Mouse (Mus musculus) lung, postnatal 14 days (tissue): ENCODE data around the gene 1700029H14Rik.

ENCODE experiments used
- DNase-seq: peaks from one replicate; pipeline ENCODE4 v3.0.0; 2021

Gene 1700029H14Rik

DNA sequence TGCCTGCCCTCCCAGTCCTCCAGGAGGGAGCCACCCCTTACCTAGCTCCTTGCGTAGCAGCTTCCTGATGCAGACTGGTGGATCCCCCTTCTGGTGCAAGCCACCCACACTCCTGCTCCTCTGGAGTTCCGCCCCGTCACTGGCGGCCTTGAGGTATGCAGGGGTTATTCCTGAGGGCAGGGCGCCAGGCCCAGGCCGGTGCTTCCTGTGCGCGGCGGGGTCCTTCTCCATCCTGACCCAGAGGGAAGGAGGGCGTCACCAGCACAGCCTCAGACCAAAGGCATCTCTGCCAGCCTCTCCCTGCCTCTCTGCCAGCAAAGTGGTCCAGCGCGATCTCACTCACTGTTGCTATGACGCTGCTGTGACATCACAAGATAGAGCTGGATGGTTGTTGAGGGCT lies at the start of gene 1700029H14Rik:
Gene 1700029H14Rik (minus strand): TSS at position 344 of the 400 bp plus-strand sequence.
- DNase-seq, result peak; percentile 24

DNA sequence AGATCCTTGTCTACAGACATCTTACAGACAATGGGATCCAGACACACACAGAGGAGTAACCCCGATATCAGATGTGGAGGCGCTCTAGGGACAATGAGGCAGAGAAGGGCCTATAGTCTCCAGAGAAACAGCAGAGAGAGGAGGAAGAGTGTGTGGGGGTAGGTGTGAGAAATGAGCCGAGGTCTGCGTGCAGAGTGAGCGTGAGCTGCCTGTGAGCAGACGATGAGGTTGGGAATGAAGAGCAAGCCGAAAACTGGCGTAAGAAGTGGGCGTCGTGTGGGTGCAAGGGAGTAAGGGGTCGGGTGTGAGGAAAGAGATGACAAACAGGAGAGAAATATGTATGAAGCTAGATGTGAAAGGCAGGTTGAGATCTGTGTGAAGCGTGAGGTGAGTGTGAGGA lies 49.4 kb upstream of the 1700029H14Rik start:
- DNase-seq, result no peak

DNA sequence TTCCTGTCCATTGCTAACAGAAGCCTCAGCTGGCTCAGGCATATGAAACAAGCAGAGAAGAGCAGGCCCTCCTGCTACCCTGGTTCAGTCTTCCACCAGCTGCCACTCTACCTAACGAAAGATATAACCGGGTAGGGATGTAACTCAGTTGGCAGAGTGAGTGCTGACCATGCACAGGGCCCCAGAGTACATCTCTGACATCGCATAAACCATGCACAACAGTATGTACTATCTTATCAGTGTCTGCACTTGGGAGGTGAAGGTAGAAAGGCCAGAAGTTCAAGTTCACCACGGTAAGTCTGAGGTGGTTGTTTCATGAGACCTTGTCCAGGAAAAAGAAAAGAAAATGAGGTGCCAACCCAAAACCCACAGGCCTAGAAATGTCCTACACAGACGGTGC lies 47.7 kb upstream of the 1700029H14Rik start:
- DNase-seq, result no peak

DNA sequence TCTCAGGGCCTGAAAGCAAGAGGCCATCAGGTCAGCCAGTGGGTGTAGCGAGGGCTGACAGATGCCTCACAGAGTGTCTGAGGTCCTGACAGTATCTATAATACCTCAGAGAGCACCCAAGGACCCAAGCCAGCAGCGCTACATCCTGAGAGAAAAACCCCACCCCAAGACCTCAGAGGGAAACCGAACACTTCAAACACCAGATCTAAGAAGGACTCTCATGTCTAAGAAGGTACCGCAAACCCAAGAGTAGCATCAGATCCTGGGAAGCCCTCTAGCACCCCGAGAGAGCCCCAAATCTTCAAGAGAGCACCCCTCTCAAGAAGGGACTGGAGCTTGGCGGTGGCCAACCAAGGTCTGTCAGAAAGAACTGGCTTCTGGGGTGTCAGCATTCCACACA lies 46.7 kb upstream of the 1700029H14Rik start:
- no peak for DNase-seq

DNA sequence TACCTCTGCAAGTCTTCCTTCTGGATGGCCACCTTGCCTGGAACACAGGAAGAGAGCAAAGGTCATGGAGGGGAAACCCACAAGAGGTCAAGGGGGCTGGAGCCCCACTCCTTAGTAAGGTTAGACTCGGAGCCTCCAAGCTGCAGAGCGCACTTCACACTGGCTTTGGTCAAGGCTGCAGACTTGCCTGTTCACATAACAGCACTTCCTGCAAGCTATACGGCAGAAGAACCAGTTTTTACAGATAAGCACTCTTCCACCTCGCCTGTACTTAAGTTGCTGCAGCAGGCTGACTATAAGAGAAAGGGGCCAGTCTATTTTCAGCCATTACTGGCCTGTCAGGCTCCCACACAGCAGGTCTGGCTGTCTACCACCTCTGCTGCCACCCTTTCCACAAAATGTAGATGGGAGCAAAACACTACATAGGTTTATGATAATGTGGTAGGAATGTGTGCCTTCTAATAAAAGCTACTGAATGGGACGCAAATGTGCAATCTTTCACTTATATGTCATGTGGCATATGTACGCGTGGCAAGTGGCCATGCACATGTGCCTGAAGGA lies 43.7 kb upstream of the 1700029H14Rik start:
- DNase-seq, result no peak

DNA sequence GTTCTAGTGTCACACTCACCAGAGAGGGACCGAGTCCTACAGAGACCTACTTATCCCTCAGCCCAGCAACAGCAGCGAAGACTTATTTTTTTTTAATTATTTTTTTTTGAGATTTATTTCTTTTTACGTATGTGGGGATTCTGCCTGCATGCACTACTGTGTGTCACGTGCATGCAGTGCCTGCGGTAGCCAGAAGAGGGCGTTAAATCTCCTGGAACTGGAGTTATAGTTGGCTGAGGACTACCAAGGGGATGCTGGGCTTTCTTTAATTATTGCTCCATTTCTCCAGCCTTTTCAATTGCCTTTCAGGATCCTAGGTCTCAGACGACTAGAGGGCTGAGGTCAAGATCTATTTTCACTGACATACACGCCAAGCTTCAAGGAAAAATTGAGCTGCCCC lies 40.4 kb upstream of the 1700029H14Rik start:
- DNase-seq, result peak; percentile 60

DNA sequence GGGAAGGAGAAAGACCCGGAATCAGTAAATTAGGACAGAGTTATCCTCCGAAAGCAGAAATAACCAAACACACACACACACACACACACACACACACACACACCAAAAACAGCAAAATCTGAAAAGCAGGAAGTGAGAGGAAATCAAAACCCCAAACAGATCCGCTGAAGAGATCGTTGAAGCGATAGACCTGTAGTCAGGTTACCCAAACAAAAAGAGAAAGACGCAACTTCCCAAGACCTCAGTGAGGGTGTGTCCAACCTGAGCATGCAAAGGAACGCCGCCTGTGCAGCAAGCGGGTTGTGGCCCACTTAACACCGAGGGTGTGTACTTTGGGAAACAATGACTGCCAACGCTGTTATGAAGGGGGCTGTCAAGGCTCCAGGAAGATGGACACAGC lies 38.9 kb upstream of the 1700029H14Rik start:
- peak; percentile 47 for DNase-seq

DNA sequence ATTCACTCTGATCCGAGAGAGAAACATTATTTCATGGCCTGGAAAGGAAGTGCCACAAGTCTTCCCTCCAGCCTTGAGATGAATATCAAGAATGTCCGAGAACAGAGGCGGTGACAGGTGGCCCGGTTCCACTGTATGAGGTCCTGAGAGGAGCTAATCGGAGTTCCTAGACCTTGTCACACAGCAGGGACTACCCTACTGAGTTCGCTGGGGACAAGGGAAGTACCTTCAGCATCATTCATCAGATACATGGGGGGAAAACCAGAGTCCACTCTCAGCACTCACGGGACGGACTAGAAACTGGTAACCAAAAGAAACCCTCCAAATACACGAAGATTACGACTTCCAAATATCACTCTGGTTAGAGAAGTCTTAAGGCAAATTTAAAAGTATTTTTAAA lies 38.5 kb upstream of the 1700029H14Rik start:
- DNase-seq, result no peak

DNA sequence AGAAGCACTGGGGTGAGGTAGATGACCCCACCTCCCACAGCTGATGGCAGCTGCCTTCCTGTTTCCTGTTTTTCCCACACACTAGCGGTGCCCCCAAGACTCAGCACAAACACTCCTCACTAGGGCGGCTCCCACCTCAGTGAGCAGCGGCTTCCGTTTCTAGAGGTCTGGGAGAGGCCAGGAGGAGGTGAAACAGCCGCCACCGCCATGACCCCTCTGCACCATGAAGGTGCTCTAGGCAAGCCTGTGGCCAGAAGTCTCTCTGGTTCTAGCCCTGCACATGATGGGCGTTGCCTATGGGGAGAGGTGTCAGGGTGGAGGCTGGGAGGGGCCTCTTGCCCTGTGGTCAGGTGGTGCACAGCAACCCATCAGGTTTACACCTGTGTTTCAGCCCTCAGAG lies 37.9 kb upstream of the 1700029H14Rik start:
- peak; percentile 59 for DNase-seq

DNA sequence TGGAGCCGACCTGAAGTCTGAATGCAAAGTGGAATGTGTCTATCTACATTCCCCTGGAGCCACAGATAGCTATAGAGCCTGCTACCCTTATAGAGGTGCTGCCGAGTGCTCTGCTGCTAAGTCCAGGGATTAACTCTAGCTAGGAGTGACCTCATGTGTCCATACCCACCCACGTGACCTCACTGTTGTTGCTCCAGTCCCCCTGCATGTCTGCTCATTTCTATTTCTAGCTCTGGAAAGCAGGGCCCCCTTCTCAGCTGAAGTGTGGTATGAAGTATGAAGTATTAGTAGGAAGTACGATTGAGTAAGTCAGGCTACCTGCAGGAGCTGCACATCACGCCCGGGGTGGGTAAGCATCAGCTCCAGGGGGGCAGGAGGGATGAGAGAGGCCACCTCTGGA lies 35.5 kb upstream of the 1700029H14Rik start:
- no peak for DNase-seq

DNA sequence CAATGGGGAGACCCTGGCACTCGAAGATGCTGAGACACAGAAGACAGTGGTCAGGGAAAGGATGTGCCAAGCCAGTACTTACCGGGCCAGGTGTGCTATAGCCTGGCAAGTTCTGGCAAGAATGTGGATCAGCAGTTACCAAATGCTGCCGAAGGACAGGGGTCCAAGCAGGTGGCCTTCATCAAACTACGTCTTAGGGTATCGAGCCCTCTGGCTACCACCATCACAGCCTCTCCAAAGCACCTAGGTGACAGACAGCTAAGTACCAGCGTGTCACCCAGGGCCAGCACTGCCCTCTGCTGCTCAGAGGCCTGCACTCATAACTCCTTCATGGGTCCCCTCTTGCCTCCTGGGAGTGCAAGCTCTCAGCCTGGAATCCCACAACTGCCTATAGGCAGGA lies 33.6 kb upstream of the 1700029H14Rik start:
- DNase-seq, result no peak

DNA sequence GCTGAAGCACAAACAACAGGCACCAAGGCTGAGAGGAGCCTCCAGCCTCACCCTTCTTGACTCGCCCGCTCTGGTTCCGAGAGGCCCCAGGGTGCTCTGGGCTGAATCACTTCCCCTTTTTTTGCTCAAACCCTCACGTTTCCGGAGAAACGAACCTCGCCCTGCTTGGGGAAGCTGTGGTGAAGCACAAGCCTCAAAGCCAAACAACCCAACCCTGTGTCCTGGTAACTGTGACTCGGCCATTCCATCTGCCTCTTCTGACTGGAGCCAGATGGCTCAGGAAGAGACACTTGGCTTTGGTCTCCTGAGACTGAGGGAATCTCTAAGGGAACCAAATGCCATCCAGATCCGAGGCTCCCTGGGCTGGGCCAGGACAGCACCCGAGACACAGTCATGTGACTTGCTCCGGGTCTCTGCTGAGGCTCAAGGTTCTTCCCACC lies 32.6 kb upstream of the 1700029H14Rik start:
- peak; percentile 40 for DNase-seq

DNA sequence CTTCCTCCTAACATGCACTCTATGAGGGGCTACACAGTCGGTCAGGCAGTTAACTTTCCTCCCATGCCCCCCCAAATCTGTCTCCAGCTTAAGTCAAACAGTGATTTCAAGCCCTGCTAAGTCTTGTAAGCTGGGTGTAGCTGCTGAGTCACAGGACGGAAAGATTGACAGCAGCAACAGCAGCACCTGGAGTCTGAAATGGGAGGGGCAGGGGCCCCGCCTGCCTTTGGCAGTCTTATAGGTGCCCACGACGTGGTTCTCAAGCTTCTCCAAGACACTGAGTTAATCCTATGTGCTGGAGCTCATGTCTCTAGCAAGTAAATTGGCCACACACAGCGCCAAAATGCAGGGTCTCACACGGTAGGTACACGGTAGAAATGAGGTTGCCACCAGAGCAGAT lies 31.1 kb upstream of the 1700029H14Rik start:
- no peak for DNase-seq

DNA sequence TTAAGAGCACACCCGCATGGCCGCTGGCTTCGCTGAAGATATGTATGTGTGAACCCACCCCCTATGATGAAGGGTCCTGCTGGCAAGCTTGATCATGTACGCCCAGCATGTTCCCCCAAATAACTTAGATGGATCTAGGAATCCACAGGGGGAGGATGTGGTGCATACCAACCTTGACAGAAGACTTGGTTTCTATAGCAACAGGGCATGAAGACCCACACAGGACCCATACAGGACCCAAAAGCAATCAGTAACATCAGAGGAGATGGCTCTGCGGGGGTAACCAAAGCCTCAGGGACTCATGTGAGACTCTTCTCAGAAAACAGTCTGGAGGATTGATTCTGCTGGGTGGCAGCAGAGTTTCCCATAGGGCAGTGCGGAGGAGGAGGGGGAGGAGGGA lies 29.0 kb upstream of the 1700029H14Rik start:
- DNase-seq, result no peak

DNA sequence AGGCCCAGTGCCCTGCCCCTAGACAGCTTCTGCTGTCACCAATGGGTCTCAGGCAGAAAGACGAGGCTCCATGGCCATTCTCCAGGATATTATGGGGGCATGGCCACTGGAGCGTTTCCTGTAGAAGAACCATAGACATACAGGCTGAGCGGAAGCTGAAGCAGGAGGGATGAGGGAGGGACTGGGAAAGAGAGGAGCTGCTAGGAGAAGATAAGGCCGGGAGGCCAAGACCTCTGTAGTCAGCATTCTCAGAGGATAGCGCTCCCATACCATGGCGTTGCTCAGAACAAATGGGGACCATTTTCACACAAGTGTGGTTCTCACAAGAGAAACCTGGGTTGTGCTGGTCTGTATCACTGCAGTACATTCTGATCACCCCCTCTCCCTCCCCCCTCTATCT lies 26.8 kb upstream of the 1700029H14Rik start:
- no peak for DNase-seq

DNA sequence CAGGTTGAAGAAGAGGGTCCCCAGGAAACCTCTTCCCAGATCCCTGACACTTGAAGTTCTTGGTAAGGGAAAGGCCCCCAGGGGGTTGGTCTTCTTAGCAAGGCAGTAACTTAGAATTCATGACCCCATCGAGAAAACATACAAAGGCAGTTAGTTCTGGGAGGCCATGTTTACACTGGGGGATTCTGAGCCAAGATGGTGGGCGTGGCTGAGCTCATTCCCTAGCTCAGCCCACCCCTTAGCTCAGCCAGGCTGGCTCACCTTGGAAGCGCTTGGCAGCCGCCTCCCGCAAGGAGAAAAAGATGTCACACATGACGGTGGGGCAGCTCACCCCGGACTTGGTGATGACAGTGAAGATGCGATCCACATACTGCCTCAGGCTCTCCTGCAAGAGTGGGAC lies 22.4 kb upstream of the 1700029H14Rik start:
- no peak for DNase-seq

DNA sequence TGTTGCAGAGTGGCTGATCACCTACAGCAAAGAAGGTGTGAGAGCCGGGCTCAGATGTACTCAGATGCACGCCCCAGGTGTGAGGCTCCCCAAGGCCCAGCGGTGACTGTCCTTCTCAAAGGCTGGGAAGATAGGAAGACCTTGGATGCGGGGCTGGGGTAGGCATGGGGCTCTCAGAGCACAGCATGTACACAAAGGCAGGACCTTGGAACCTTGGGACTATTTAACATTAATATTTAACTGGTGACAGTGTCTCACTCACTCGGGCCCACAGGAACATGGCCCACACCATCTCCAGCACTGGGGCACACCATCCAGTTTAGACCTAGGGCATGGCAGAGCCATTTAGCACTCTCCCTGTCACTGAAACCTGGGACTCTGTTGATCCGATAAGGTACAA lies 15.6 kb upstream of the 1700029H14Rik start:
- no peak for DNase-seq

DNA sequence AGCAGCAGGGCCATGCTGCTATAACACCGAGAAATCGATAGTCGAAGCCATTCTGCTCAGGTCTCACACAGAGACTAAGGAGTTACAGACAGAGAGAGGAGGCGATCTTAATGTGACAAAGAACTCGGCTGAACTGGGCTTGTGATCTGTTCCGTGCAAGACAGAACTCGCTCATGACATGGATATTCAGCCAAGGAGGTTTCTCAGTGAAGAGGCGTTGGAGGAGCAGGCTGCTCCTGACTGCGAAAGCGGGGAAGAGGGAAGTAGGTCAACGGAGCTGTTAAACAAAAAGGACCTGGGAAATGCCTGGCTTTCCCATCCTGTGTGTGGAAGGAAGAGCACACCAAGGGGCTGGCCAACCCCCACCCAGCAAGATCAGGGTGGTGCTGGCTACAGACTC lies 9.7 kb upstream of the 1700029H14Rik start:
- DNase-seq, result no peak

DNA sequence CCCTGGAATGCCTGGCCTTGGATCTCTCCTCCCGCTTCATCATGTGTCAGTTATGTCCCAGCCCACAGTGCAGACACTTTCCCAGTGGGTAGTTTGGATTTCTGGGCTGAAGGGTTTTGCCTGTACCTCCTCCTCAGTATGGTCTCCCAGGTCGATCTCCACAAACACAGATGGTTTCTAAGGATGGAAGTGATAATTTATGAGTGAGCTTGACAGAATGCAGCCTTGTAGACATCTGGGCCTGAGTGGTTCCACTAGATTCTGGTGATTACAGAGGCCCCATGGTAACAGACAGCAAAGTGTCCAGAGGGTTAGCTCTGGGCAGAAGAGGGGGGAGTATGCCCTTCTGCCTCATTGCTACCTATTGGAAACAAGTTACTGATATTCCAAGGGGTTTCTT lies 4.7 kb downstream of the 1700029H14Rik start:
- no peak for DNase-seq

DNA sequence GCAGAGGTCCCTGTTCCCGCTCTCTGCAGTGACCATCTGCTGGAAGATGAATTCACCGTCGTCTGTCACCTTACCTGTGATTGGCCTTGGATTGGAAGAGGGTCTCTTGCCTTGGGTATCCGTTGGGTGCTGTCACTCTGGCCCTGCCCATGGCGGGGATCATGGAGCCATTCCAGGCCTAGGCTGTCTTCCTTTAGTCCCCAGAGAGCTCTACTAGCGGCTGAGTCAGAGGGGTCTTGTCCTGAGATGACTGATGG lies 10.8 kb downstream of the 1700029H14Rik start:
- no peak for DNase-seq

DNA sequence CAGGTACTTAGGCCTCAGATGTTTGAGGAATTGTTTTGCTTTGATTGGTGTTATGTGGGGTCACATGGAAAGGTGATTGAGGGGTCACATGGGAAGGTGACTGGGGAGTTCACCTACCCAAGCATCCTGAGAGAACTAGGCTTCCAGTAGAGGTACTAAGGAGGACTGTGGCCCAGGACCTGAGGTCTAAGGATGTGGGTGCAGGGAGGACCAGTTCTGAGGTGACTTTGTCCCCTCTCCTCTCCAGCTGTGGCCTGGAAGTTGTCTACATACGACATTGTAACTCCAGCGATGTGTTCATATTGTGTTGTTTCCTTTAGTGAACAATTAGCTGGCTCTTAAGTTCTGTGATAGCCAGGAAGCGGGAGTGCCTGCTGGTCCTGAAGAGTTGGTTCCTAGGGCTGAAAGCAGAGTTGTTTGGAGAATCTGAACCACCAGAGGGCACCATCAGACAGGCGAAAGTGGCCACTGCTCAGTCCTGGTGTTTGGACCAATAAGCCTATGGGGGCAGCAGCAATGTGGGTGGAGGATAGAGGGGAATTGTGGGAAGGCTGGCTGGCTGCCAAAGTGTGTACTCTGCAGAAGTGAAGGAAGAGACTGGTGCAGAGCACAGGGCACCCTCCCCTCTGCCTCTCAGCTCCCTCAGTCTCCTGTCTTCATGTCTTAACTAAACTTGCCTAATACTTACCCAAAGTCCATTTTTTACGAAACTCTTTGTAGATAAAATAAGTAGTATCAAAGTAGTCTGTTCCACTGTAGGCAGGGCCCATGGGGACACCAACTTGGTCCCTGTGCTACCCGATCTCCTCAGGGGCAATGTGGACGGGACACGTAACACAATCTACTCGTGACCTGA lies 11.3 kb downstream of the 1700029H14Rik start:
- DNase-seq, result peak; percentile 95

DNA sequence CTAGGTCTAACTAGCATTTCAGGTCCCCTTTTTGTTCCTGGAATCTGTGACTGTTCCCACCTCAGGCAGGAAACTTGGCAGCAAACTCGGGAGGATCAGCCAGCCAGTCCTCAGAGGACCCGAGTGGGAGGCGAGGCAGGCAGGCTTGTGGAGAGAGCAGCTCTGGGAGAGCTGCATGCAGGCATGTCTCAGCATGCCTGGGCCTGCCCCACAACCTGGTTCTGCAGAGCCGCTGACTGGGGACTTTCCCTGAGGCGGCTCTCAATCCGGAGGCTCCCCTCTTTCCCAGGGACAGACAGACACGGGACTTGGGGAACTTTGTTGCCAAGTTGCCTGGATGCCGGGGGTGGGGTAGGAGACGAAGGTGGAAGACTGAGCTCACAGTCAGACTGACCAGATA lies 13.4 kb downstream of the 1700029H14Rik start:
- DNase-seq, result peak; percentile 51

DNA sequence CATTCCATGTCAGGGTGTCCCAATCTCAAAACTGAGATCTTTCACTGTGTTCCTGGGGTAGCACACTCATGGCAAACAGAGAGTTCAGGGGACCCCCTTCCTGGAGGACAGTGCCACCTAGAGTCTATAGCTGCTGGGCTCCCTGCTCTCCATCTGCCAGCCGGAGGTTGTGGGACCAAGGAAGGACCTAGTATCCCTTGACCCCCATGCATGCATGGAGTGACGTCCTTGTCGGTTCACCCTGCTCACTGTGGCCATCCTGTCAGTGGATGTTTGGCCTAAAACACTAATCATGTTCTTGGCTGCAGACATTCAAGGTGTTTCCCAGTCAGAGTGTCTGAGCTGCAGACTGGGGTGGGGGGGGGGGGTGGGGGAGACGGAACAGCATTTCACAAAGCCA lies 14.0 kb downstream of the 1700029H14Rik start:
- DNase-seq, result peak; percentile 65

DNA sequence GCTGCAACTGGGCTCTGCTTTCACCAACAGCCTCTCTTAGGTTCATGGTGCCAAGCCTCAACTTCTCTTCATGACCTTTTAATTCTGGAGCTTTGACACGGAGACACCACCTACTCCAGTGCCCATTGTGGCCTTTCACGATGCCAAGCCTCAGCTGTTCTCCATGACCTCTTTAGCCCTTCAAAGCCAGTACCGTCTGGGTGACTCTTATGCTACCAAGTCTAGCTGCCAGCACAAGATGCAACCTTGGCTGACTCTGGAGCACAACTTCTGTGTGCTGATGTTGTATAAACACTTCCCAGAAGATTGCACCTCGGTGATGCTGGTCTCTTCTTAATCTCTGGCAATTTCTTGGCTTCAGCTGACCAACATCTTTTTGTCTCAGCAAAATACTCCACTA lies 15.8 kb downstream of the 1700029H14Rik start:
- DNase-seq, result no peak

DNA sequence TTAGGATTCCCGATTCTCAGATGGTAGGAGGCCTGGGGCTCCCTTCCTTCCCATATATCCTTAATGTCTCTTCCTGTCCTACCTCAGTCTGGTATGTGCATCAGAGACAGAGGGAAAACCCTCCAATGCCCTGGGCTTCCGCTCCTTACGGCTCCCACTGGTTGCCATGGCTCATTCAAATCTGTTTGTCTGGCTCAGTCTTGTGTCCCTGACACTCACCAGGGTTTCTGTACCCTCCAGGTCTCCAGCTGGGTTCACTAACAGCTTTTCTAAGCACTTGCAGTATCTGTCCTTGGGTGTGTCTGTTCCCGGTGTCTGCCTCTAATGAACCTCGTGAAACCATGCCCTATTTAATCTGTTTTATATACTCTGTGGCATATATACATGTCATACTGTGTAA lies 20.7 kb downstream of the 1700029H14Rik start:
- DNase-seq, result no peak
